Mouse (Mus musculus) spleen, embryonic (tissue): ENCODE results near the gene Rbms3.

Source experiments
- CTCF ChIA-PET: fragments of 350-600 bp; sonication (Branson Sonifier 250); formaldehyde crosslinking; loops from one replicate; lab custom pipeline; 2022; lab: Charles Lee

Rbms3 gene

GRCm38 (mm10) chr9:117188406-117188805, 441.3 kb downstream of the Rbms3 start:
- CTCF ChIA-PET: no interaction called here

GRCm38 (mm10) chr9:117187116-117188034, 442.3 kb downstream of the Rbms3 start:
- CTCF ChIA-PET: no interaction called here

- CTCF ChIA-PET: no interaction called here
Observed at GRCm38 (mm10) chr9:117180658-117181057, 449.1 kb downstream of the Rbms3 start.

GRCm38 (mm10) chr9:117178366-117178765, 451.3 kb downstream of the Rbms3 start:
- CTCF ChIA-PET: no interaction called here

- CTCF ChIA-PET: no interaction called here
Observed at GRCm38 (mm10) chr9:117172526-117172925, 457.2 kb downstream of the Rbms3 start.

- CTCF ChIA-PET: no interaction called here
Observed at GRCm38 (mm10) chr9:117169196-117169595, 460.5 kb downstream of the Rbms3 start.

GRCm38 (mm10) chr9:117163143-117163542, 466.6 kb downstream of the Rbms3 start:
- CTCF ChIA-PET: no interaction called here

GRCm38 (mm10) chr9:117161150-117161549, 468.6 kb downstream of the Rbms3 start:
- CTCF ChIA-PET: no interaction called here

GRCm38 (mm10) chr9:117156330-117156905, 473.3 kb downstream of the Rbms3 start:
- CTCF ChIA-PET: no interaction called here

GRCm38 (mm10) chr9:117154590-117154989, 475.1 kb downstream of the Rbms3 start:
- CTCF ChIA-PET: no interaction called here

- CTCF ChIA-PET: no interaction called here
Observed at GRCm38 (mm10) chr9:117153686-117154274, 475.9 kb downstream of the Rbms3 start.

- CTCF ChIA-PET: no interaction called here
Observed at GRCm38 (mm10) chr9:117151951-117152350, 477.8 kb downstream of the Rbms3 start.

GRCm38 (mm10) chr9:117144057-117144723, 485.5 kb downstream of the Rbms3 start:
- CTCF ChIA-PET: no interaction called here

- CTCF ChIA-PET: no interaction called here
Observed at GRCm38 (mm10) chr9:117139971-117140370, 489.7 kb downstream of the Rbms3 start.

GRCm38 (mm10) chr9:117136410-117136809, 493.3 kb downstream of the Rbms3 start:
- CTCF ChIA-PET: no interaction called here

- CTCF ChIA-PET: no interaction called here
Observed at GRCm38 (mm10) chr9:117134043-117134442, 495.7 kb downstream of the Rbms3 start.

GRCm38 (mm10) chr9:117126816-117127215, 502.9 kb downstream of the Rbms3 start:
- CTCF ChIA-PET: no interaction called here

GRCm38 (mm10) chr9:117125844-117126243, 503.9 kb downstream of the Rbms3 start:
- CTCF ChIA-PET: no interaction called here

GRCm38 (mm10) chr9:117121572-117121971, 508.1 kb downstream of the Rbms3 start:
- CTCF ChIA-PET: no interaction called here

- CTCF ChIA-PET: no interaction called here
Observed at GRCm38 (mm10) chr9:117117181-117117729, 512.5 kb downstream of the Rbms3 start.

GRCm38 (mm10) chr9:117115609-117116008, 514.1 kb downstream of the Rbms3 start:
- CTCF ChIA-PET: no interaction called here

GRCm38 (mm10) chr9:117113592-117113991, 516.1 kb downstream of the Rbms3 start:
- CTCF ChIA-PET: no interaction called here
